Mouse (Mus musculus) erythroblast, embryonic 14.5 days (primary cell): ENCODE measurements around the gene Zkscan1. TPM values are rescaled to one million over a fixed set of nuclear protein-coding genes. Genes with fewer than 3 reads are reported as not detected.
"Not testable (repeated sequence)": the region's sequence is repeated elsewhere in the genome, so short reads cannot be mapped to it uniquely, and the experiment has no call there.

ENCODE experiments used
- H3K27me3 ChIP-seq: 2 replicates; pipeline ENCODE4 v1.6.1; 2012; ENCODE audit warnings: inconsistent platforms; ENCODE audit not compliant: control insufficient read depth
- H3K36me3 ChIP-seq: 2 replicates; pipeline ENCODE4 v1.6.1; 2012; ENCODE audit warnings: mild to moderate bottlenecking, inconsistent platforms; ENCODE audit not compliant: control insufficient read depth
- H3K4me1 ChIP-seq: 2 replicates; pipeline ENCODE4 v1.6.1; 2012; ENCODE audit warnings: inconsistent platforms; ENCODE audit not compliant: control insufficient read depth
- H3K4me3 ChIP-seq: replicated peaks from 2 replicates; pipeline ENCODE3; 2012; ENCODE audit warnings: moderate library complexity, mild to moderate bottlenecking, inconsistent platforms
- H3K9me3 ChIP-seq: 2 replicates; pipeline ENCODE4 v1.6.1; 2012; ENCODE audit warnings: low read length, inconsistent platforms, mixed read lengths; ENCODE audit not compliant: control insufficient read depth
- GATA1 ChIP-seq: IDR thresholded peaks from 2 replicates; pipeline ENCODE4 v1.6.1; 2012; ENCODE audit warnings: low read length, inconsistent platforms, mixed read lengths
- TAL1 ChIP-seq: IDR thresholded peaks from 3 replicates; pipeline ENCODE4 v1.6.1; 2012; ENCODE audit warnings: low read length, inconsistent platforms, mixed read lengths
- polyA plus RNA-seq: library from polyadenylated mRNA; stranded (reverse); fragments of >175 nt; gene quantifications from 2 replicates; pipeline ENCODE4 v1.2.3, GENCODE M21; 2012

The Zkscan1 gene
- 0.01 and 0.02 TPM in 2 replicates for polyA plus RNA-seq

- peaks cover 30% of the 10 kb centered on the region for H3K4me1 ChIP-seq
- no peaks in the 10 kb centered on the region for H3K9me3 ChIP-seq
- no peak for TF ChIP-seq GATA1
- no peak for TF ChIP-seq TAL1
- peak within 1 kb of the TSS; percentile 98 for H3K4me3 ChIP-seq
- H3K36me3 ChIP-seq, result peaks cover 12% of the 10 kb centered on the region
- H3K27me3 ChIP-seq, result no peaks in the 10 kb centered on the region
Observed at GRCm38 (mm10) chr5:138084996-138085395, at the start of gene Zkscan1. Gene Zkscan1 (plus strand): TSS chr5:138085084.

DNA sequence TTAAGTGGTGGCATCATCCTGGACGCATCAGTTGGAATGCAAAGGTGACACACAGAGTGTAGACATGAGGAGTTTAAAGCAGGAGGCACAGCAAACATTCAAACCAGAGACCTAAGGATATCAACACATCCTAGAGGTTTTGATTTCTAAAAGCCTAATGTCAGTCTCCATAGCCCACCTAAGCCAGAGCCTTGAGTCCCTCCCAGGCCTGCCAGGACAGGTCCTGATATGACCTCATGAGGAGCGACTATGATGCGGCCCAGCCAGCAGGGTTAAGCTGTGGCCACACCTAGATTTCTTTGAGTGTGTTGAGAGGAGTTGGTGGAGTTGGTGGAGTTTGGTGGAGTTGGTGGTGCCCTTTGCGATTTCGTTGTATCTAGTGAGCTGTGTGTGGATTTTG lies 32.0 kb upstream of the Zkscan1 start, which contains the start of gene Smok3c:
Gene Smok3c (plus strand): TSS at position 301 of the 400 bp plus-strand sequence.
- H3K4me1 ChIP-seq, H3K9me3 ChIP-seq, H3K36me3 ChIP-seq, H3K27me3 ChIP-seq, H3K4me3 ChIP-seq: not testable (repeated sequence)

DNA sequence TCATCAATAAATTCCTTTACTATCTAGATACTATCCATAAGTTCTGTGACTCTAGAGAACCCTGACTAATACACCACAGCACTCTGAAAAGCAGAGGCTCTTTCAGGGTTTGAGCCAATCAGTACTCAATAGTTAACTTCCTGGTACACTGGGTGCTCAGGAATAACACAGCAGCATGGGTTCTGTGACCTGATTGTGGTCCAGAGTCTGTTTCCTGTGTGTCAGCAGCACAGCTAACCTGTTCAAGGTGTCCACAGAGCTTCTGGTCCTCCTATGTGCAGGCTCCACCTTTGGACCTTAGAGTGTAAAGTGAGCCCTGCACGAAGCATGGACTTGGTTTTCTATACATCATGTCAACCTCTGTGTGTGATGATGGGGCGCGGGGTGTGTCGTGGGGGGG lies 11.1 kb upstream of the Zkscan1 start:
- H3K36me3 ChIP-seq, result no peaks in the 10 kb centered on the region
- no peak for TF ChIP-seq TAL1
- no peak for TF ChIP-seq GATA1
- H3K4me1 ChIP-seq, result no peaks in the 10 kb centered on the region

DNA sequence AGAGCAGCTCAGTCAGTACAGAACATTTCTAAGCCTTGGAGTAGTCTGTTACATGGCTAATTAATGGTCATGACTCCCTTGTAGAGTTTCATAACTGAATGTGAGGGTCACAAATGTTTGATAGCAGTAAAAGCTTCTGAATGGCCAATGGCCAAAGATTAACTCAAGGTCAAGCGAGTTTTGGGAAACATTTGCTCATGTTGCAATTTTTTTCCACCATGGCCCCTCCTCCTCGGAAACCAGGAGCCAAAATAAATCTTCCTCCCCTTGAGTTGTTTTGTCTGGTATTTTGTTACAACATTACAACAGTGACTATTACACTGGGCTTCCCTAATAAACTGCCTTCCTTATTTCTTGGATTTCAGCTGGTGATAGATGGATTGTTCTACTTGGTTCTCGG lies 9.2 kb upstream of the Zkscan1 start:
- no peaks in the 10 kb centered on the region for H3K27me3 ChIP-seq
- TF ChIP-seq GATA1, result no peak
- no peak for TF ChIP-seq TAL1
- no peak overlapping the region for H3K4me3 ChIP-seq
- no peaks in the 10 kb centered on the region for H3K36me3 ChIP-seq
- 0 out of 2 replicates have a peak, but pooled peaks cover 2% of the 10 kb centered on the region for H3K9me3 ChIP-seq
- H3K4me1 ChIP-seq, result no peaks in the 10 kb centered on the region

More for the DNA sequence above, 11.1 kb upstream of the Zkscan1 start:
- no peak overlapping the region for H3K4me3 ChIP-seq
- H3K27me3 ChIP-seq, result no peaks in the 10 kb centered on the region
- H3K9me3 ChIP-seq, result 0 out of 2 replicates have a peak, but pooled peaks cover 2% of the 10 kb centered on the region

GRCm38 (mm10) chr5:138076148-138076547 lies 8.7 kb upstream of the Zkscan1 start:
- Histone ChIP-seq H3K4me3 (no peak overlapping the region), H3K27me3 (no peaks in the 10 kb centered on the region), H3K9me3 (0 out of 2 replicates have a peak, but pooled peaks cover 2% of the 10 kb centered on the region), H3K4me1 (no peaks in the 10 kb centered on the region), H3K36me3 (no peaks in the 10 kb centered on the region)
- no peak for TF ChIP-seq GATA1
- no peak for TF ChIP-seq TAL1

DNA sequence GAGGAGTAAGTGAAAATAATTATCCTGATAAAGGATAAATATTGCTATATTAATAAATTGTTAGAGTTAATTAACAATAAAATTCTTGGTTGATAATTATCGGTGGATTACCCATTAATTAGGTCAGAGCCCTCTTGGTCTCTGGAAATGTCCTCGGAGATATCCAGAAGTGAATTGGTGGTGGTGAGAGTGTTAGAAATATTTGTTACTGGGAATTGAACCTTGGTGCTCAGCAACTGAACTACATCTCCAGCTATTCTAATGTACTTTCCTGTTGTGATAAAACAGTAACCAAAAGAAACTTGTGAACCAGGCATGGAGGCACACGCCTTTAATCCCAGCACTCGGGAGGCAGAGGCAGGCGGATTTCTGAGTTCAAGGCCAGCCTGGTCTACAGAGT lies 4.4 kb upstream of the Zkscan1 start:
- TF ChIP-seq TAL1, result no peak
- no peak for TF ChIP-seq GATA1
- Histone ChIP-seq H3K9me3 (0 out of 2 replicates have a peak, but pooled peaks cover 2% of the 10 kb centered on the region), H3K4me1 (peaks cover 5% of the 10 kb centered on the region), H3K36me3 (no peaks in the 10 kb centered on the region), H3K27me3 (no peaks in the 10 kb centered on the region), H3K4me3 (no peak overlapping the region)

DNA sequence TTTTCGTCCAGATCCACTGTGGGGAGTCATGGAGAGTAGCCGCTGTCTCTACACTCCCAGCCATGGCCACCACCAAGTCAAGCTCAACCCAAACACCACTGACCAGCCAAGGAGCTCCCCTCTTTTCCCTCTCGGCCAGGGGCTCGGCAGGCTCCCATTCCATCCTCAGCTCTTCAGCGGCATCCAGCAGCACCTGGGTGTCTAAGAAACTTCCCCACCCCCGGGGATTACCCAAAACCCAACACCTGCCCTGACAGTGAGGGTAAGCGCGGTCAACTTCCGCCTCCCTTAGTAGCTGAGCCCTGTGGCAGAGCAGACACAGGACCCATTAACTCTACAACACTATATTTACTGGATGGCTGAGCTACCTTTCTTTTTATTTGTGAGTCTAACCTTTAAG lies 3.4 kb upstream of the Zkscan1 start:
- Histone ChIP-seq H3K4me1 (peaks cover 11% of the 10 kb centered on the region), H3K27me3 (no peaks in the 10 kb centered on the region), H3K4me3 (no peak overlapping the region), H3K9me3 (0 out of 2 replicates have a peak, but pooled peaks cover 2% of the 10 kb centered on the region), H3K36me3 (no peaks in the 10 kb centered on the region)
- TF ChIP-seq GATA1, result no peak
- no peak for TF ChIP-seq TAL1

GRCm38 (mm10) chr5:138083318-138083900 lies 1.5 kb upstream of the Zkscan1 start:
- TF ChIP-seq GATA1 (no peak), TAL1 (no peak)
- Histone ChIP-seq H3K9me3 (0 out of 2 replicates have a peak, but pooled peaks cover 1% of the 10 kb centered on the region), H3K4me3 (no peak overlapping the region), H3K4me1 (peaks cover 21% of the 10 kb centered on the region), H3K36me3 (peaks cover 8% of the 10 kb centered on the region), H3K27me3 (no peaks in the 10 kb centered on the region)

DNA sequence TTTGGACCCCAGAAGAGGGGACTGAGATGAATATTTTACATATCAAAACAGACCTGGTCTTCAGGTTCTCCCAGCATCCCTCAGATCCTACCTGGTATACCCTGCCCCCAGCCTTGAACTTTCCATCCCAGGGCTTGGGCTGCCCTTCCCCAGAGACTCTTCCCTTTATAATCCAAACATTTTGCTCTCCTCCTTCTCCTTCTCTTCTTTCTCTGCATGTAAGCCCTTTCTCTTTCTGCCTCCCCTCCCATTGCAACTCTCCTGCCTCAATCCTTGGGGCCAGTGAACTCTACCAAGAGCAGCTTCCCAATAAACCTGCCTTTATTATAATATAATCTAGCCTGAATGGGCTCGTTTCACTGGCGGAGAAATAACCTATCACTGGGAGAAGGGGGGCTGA lies 948 bp upstream of the Zkscan1 start:
- H3K27me3 ChIP-seq, result no peaks in the 10 kb centered on the region

DNA sequence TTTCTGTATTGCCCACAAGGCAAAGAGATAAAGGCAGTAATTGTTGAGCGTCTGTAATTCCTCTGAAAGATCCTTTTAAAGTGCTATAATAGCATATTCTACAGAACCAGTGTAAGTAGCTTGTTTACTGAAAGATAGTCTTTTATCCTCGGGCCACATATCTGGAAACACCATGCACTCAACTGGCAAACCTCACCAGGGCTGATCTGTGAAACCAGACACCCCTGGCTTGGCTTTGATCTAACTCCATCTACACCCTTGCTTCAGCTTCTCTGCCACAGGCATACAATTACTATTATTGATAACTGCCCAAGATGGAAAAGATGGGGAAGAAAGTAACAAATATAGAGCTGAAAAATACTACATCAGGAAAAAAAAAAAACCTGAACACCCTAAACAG lies 377 bp upstream of the Zkscan1 start:
- H3K36me3 ChIP-seq, result peaks cover 12% of the 10 kb centered on the region
- peaks cover 30% of the 10 kb centered on the region for H3K4me1 ChIP-seq
- TF ChIP-seq TAL1 (no peak), GATA1 (no peak)
- peak overlapping the region; percentile 98 for H3K4me3 ChIP-seq
- H3K9me3 ChIP-seq, result no peaks in the 10 kb centered on the region
- H3K27me3 ChIP-seq, result no peaks in the 10 kb centered on the region

More for the DNA sequence above, 948 bp upstream of the Zkscan1 start:
- Histone ChIP-seq H3K9me3 (no peaks in the 10 kb centered on the region), H3K36me3 (peaks cover 8% of the 10 kb centered on the region), H3K4me1 (peaks cover 26% of the 10 kb centered on the region), H3K4me3 (no peak overlapping the region)
- TF ChIP-seq GATA1 (no peak), TAL1 (no peak)
